Mouse (Mus musculus): ENCODE data around the gene Cnpy4. TPM values are rescaled to one million over a fixed set of nuclear protein-coding genes. Genes with fewer than 3 reads are reported as not detected.

Cnpy4 gene
- polyA plus RNA-seq, 1 experiment from 2014 or later: 44.4 TPM

DNA sequence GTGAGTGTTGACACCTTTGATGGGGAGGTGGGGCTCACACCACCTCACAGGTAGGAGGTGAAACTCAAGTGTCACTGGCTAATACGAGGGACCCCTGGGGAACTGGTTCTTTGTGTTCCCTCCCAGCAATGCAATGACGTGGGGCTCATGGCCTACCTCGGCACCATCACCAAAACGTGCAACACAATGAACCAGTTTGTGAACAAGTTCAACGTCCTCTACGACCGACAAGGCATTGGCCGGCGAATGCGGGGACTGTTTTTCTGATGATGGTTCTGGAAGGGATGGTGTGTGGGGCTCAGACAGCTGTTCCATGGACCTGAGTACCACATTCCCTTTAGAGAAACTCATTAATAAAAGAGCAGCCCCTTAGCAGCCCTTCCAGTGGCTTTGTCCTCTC lies 23.7 kb upstream of the Cnpy4 start:
- Histone ChIP-seq H3K36me3 (ENCODE audit: control insufficient read depth, insufficient read depth, low read length) (peaks cover 61% of the 10 kb centered on the region), H3K9ac (ENCODE audit: low read length) (no peak overlapping the region), H3K4me3 (ENCODE audit: low read depth, low read length) (no peak overlapping the region), H3K4me2 (ENCODE audit: low read length) (no peak overlapping the region), H3K27me3 (replicated peaks; ENCODE audit: control insufficient read depth, insufficient read depth, low read length) (no peaks in the 10 kb centered on the region), H3K27ac (ENCODE audit: low read depth) (no peak overlapping the region), H3K9me3 (ENCODE audit: control insufficient read depth, low read length) (no peaks in the 10 kb centered on the region), H3K4me1 (replicated peaks; ENCODE audit: control insufficient read depth, insufficient read depth, low read length) (peaks cover 8% of the 10 kb centered on the region)
- WGBS: 67% methylated on average over 10 of the region's 10 CpGs
- ATAC-seq (replicated peaks; ENCODE audit: low FRiP score, low TSS enrichment, low read depth) (no peak), DNase-seq (ENCODE audit: low spot score) (no peak)

DNA sequence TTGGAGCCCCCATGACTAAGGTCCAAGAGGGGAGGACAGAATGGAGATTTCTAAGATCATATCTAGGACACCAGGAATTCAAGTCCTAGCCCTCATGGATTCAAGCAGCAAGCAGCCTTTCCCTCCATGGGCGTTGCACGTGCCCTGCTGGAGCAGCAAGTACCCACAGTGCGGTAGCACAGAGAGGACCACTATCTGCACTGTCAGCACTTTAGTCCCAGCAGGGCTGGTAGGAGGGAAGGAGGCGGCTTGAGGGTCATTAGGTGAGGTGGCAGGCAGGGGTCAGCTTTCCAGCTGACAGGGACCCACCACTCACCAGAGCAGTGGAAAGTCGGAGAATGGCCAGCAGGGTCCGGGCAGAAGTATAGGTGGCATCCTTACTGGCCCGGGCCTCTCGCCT lies 21.7 kb upstream of the Cnpy4 start:
- ATAC-seq (replicated peaks; ENCODE audit: low FRiP score, low TSS enrichment, low read depth) (no peak), DNase-seq (ENCODE audit: low spot score) (no peak)
- no peaks in the 10 kb centered on the region for H3K9me3 ChIP-seq (ENCODE audit: control insufficient read depth, low read length)
- no peak overlapping the region for H3K9ac ChIP-seq (ENCODE audit: low read length)
- WGBS: 79% methylated on average over 8 of the region's 8 CpGs
- H3K4me2 ChIP-seq (ENCODE audit: low read length): no peak overlapping the region
- H3K27me3 ChIP-seq (replicated peaks; ENCODE audit: control insufficient read depth, insufficient read depth, low read length): no peaks in the 10 kb centered on the region
- peaks cover 74% of the 10 kb centered on the region for H3K36me3 ChIP-seq (ENCODE audit: control insufficient read depth, insufficient read depth, low read length)
- H3K4me3 ChIP-seq (ENCODE audit: low read depth, low read length): no peak overlapping the region
- peaks cover 18% of the 10 kb centered on the region for H3K4me1 ChIP-seq (replicated peaks; ENCODE audit: control insufficient read depth, insufficient read depth, low read length)
- H3K27ac ChIP-seq (ENCODE audit: low read depth): no peak overlapping the region

DNA sequence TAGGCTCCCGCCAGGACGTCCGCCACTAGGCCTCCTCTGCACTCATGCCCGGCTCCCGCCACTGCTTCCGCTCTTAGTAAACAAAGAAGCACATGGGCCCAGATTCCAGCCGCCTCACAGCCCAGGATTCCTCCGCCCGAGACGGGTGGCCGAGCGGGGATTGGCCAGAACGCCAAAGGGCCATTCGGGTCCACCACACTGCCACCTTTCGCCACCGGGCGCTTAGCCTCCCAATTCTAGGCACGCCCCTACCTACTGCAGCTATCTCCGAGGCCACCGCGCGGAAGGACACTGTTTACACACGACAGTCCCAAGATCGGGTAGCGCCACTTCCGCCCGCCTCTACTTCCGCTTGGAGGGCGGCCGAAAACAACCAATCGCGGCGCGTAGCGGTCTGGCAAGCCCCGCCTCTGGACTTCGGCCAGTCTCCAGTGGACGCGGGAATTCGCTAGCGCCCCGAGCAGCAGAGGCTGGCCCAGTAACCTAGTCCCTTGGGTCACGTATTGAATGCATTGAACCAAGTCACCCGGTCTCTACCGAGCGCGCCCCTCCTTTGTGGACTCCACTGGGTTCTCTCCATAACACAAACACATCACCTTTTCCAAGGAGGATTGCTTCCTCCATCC lies 16.2 kb upstream of the Cnpy4 start:
- DNase-seq (ENCODE audit: low spot score) (peak; percentile 98), ATAC-seq (replicated peaks; ENCODE audit: low FRiP score, low TSS enrichment, low read depth) (peak; percentile 90)
- H3K4me3 ChIP-seq (ENCODE audit: low read depth, low read length): peak overlapping the region; percentile 79
- WGBS: under 1% methylated on average over 47 of the region's 47 CpGs
- H3K27ac ChIP-seq (ENCODE audit: low read depth): peak overlapping the region; percentile 94
- peaks cover 62% of the 10 kb centered on the region for H3K36me3 ChIP-seq (ENCODE audit: control insufficient read depth, insufficient read depth, low read length)
- H3K4me2 ChIP-seq (ENCODE audit: low read length): peak overlapping the region; percentile 72
- H3K9me3 ChIP-seq (ENCODE audit: control insufficient read depth, low read length): no peaks in the 10 kb centered on the region
- H3K4me1 ChIP-seq (replicated peaks; ENCODE audit: control insufficient read depth, insufficient read depth, low read length): peaks cover 19% of the 10 kb centered on the region
- H3K9ac ChIP-seq (ENCODE audit: low read length): peak overlapping the region; percentile 83
- H3K27me3 ChIP-seq (replicated peaks; ENCODE audit: control insufficient read depth, insufficient read depth, low read length): no peaks in the 10 kb centered on the region

DNA sequence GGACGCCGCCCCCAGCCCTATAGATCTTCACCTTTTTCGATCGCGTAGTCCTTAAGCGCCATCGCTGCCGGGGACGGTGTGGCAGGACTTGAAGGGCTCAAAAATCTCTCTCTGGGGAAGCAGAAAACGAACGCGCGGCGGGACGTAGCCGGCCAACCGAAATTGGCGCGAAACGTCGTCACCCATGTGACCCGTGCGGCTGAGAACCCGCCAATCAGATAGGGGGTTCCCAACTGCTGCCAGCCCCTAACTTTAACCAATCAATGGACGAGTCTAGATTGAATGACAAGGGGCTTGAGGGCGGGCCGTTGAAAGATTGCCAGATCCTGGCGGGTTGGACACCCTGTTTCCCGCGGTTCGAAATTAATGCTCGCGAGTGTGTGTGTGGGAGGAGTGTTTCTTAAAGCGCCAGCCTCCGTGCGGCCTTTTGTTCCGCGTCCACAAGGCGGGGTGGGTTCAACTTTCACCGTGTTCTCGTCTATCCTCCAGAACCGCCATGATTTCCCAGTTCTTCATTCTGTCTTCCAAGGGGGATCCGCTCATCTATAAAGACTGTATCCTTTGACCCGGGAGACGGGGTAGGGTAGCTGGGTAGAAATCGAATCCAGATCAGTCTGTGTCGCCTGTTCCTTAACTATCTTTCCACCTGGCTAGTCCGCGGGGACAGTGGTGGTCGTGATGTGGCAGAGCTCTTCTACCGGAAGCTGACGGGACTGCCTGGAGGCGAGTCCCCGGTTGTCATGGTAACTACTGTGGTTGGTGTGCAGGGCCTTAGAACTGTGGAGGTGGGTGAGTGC lies 15.4 kb upstream of the Cnpy4 start, which contains the start of the genes Ap4m1 and Mcm7:
Gene Ap4m1, plus strand, starts transcription at position 308 of the 797 bp plus-strand sequence.
Gene Mcm7, minus strand, starts transcription at position 728 of the 797 bp plus-strand sequence.
- H3K4me3 ChIP-seq (ENCODE audit: low read depth, low read length): peak within 1 kb of the TSS; percentile 79
- H3K27me3 ChIP-seq (replicated peaks; ENCODE audit: control insufficient read depth, insufficient read depth, low read length): no peaks in the 10 kb centered on the region
- peak within 1 kb of the TSS; percentile 94 for H3K27ac ChIP-seq (ENCODE audit: low read depth)
- H3K4me1 ChIP-seq (replicated peaks; ENCODE audit: control insufficient read depth, insufficient read depth, low read length): peaks cover 19% of the 10 kb centered on the region
- peaks cover 61% of the 10 kb centered on the region for H3K36me3 ChIP-seq (ENCODE audit: control insufficient read depth, insufficient read depth, low read length)
- WGBS: under 1% methylated on average over 54 of the region's 54 CpGs
- H3K9ac ChIP-seq (ENCODE audit: low read length): peak within 1 kb of the TSS; percentile 83
- peak within 1 kb of the TSS; percentile 72 for H3K4me2 ChIP-seq (ENCODE audit: low read length)
- H3K9me3 ChIP-seq (ENCODE audit: control insufficient read depth, low read length): no peaks in the 10 kb centered on the region
- DNase-seq (ENCODE audit: low spot score): peak; percentile 97
- ATAC-seq (replicated peaks; ENCODE audit: low FRiP score, low TSS enrichment, low read depth): peak; percentile 90

DNA sequence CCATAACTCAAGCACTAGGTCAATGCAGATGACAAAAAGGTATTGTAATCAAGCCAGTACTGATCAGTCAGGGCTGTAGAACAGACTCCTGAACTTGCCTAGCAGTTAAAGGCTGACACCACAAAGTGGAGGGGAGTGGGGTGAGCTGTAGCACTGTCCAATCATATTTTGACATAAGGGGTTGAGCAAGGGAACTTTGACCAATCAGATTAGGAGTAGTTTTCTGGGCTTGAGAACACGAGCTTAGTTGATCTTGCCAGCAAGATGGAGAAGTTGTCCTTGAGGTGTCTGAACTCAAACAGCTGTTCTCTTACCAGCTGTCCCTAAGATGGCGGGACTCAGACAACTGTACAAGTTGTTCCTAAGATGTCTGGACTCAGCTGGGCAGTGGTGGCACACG lies 14.1 kb upstream of the Cnpy4 start:
- H3K36me3 ChIP-seq (ENCODE audit: control insufficient read depth, insufficient read depth, low read length): peaks cover 61% of the 10 kb centered on the region

DNA sequence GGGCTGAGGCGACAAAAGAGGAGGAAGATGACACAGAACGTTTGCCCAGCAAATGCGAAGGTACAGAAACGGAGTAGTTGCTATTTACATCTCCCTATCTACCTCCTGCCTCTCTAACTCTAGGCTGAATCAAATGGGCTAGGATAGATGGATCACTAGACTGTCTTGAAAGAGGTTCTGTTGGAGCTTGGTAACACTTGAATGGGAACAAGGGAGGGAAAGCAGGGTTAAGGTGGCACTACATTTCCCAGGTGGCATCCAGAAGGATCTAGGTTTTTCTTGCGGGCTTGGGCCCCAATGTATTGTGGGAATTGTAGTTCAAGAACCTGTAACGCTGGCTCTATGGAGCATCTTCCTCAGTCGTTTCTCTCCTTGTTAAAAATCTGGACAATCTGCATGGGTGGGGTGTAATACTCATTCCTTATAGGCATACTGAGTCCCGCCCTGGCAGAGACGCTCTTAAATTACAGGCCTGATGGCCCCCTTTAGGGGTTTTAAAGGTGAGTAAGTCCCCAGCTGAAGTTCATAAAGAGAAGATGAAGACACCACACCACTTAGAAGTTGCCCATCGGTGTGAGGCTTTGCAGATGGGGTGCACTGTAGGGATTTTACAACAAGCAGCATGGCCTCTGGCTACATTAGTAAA lies 499 bp downstream of the Cnpy4 start:
- under 1% methylated on average over 10 of the region's 10 CpGs for WGBS
- Histone ChIP-seq H3K4me1 (replicated peaks; ENCODE audit: control insufficient read depth, insufficient read depth, low read length) (peaks cover 12% of the 10 kb centered on the region), H3K27ac (ENCODE audit: low read depth) (peak overlapping the region; percentile 43; the same call in 1 of the 2 replicates), H3K9ac (ENCODE audit: low read length) (peak overlapping the region; percentile 86), H3K4me2 (ENCODE audit: low read length) (peak overlapping the region; percentile 83), H3K36me3 (ENCODE audit: control insufficient read depth, insufficient read depth, low read length) (peaks cover 32% of the 10 kb centered on the region), H3K4me3 (ENCODE audit: low read depth, low read length) (peak overlapping the region; percentile 82), H3K27me3 (replicated peaks; ENCODE audit: control insufficient read depth, insufficient read depth, low read length) (no peaks in the 10 kb centered on the region), H3K9me3 (ENCODE audit: control insufficient read depth, low read length) (no peaks in the 10 kb centered on the region)
- ATAC-seq (replicated peaks; ENCODE audit: low FRiP score, low TSS enrichment, low read depth): peak; percentile 81
- peak; percentile 83 for DNase-seq (ENCODE audit: low spot score)

More for the DNA sequence above, 14.1 kb upstream of the Cnpy4 start:
- Histone ChIP-seq H3K9me3 (ENCODE audit: control insufficient read depth, low read length) (no peaks in the 10 kb centered on the region), H3K4me1 (replicated peaks; ENCODE audit: control insufficient read depth, insufficient read depth, low read length) (peaks cover 19% of the 10 kb centered on the region), H3K27ac (ENCODE audit: low read depth) (no peak overlapping the region), H3K4me3 (ENCODE audit: low read depth, low read length) (no peak overlapping the region), H3K4me2 (ENCODE audit: low read length) (peak overlapping the region; percentile 72), H3K9ac (ENCODE audit: low read length) (no peak overlapping the region), H3K27me3 (replicated peaks; ENCODE audit: control insufficient read depth, insufficient read depth, low read length) (no peaks in the 10 kb centered on the region)
- 76% methylated on average over 3 of the region's 3 CpGs for WGBS
- no peak for DNase-seq (ENCODE audit: low spot score)
- no peak for ATAC-seq (replicated peaks; ENCODE audit: low FRiP score, low TSS enrichment, low read depth)

DNA sequence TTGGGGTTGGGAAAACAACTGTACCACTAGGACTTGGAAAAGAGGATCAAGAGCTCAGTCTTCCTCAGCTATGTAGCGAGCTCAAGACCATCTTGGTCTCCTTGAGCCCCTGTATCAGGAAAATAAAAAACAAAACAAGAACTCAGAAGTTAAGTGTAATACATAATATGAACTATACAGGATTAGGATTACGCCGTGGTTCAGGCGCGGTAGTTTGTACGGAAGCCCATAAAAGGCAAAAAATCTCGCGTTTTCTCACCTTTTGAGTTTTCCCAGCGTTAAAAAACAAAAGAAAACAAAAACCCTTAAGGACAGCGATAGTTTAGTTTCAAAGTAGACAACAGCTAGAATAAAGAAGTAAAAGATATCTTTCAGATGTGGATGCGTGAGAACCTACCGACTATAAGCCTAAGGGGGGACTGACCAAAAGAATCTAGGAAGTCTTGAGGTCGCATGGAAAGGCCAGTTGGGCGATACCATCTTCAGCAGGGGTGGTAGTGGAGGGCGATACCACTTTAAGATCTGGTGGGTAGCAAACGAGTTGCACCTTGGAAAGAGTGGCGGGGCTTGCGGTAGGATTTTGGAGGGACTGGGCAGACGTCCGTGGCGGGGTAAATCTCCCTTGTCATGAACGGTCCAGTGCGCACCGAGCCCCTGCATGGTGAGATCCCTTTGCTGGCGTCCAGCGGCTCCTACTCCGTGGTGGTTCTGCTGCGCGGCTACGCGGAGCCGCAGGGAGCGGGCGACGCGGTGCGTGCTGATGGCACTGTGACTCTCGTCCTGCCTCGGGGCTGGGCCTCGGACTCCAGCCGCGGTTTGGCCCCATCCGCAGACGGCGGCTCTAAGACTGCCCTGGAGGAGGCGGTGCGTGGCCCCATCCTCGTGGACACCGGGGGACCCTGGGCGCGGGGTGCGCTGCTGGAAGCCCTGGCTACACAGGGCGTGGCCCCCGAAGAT lies 6.8 kb downstream of the Cnpy4 start, which contains the start of gene Mblac1:
Gene Mblac1, plus strand, starts transcription at position 544 of the 957 bp plus-strand sequence.
- ATAC-seq (replicated peaks; ENCODE audit: low FRiP score, low TSS enrichment, low read depth) (peak; percentile 80), DNase-seq (ENCODE audit: low spot score) (peak; percentile 94)
- no peaks in the 10 kb centered on the region for H3K9me3 ChIP-seq (ENCODE audit: control insufficient read depth, low read length)
- H3K4me3 ChIP-seq (ENCODE audit: low read depth, low read length): peak within 1 kb of the TSS; percentile 76
- peaks cover 24% of the 10 kb centered on the region for H3K36me3 ChIP-seq (ENCODE audit: control insufficient read depth, insufficient read depth, low read length)
- H3K27ac ChIP-seq (ENCODE audit: low read depth): peak within 1 kb of the TSS; percentile 82
- no peaks in the 10 kb centered on the region for H3K27me3 ChIP-seq (replicated peaks; ENCODE audit: control insufficient read depth, insufficient read depth, low read length)
- no peaks in the 10 kb centered on the region for H3K4me1 ChIP-seq (replicated peaks; ENCODE audit: control insufficient read depth, insufficient read depth, low read length)
- 9% methylated on average over 54 of the region's 54 CpGs for whole genome bisulfite sequencing
- H3K9ac ChIP-seq (ENCODE audit: low read length): peak within 1 kb of the TSS; percentile 83
- H3K4me2 ChIP-seq (ENCODE audit: low read length): peak within 1 kb of the TSS; percentile 98
